Mouse (Mus musculus) liver, postnatal 0 days (tissue): ENCODE measurements around the gene Klk7. TPM values are rescaled to one million over a fixed set of nuclear protein-coding genes. Genes with fewer than 3 reads are reported as not detected.

Experiments used
- ATAC-seq: fragments of 200-750 bp; cut with Nextera tagmentation; 2 replicates; pipeline ENCODE4 v1.8.0; 2017; ENCODE audit warnings: mild to moderate bottlenecking, moderate library complexity
- DNase-seq: peaks from one replicate; pipeline ENCODE4 v3.0.0-alpha.2; 2016
- H3K27ac ChIP-seq: fragments of 300-500 bp; sonication (generic); 2 replicates; pipeline ENCODE4 v1.5.1; 2014; ENCODE audit warnings: antibody characterized with exemption, moderate library complexity, mild to moderate bottlenecking, low read depth
- H3K27me3 ChIP-seq: fragments of 300-500 bp; sonication (generic); 2 replicates; pipeline ENCODE4 v1.6.1; 2014; ENCODE audit warnings: low read length, control low read depth, mixed read lengths; ENCODE audit not compliant: insufficient read depth
- H3K36me3 ChIP-seq: fragments of 300-500 bp; sonication (generic); replicated peaks from 2 replicates; pipeline ENCODE4 v1.6.1; 2014; ENCODE audit warnings: mild to moderate bottlenecking, control low read depth, low read length, moderate library complexity, mixed read lengths; ENCODE audit not compliant: insufficient read depth
- H3K4me1 ChIP-seq: fragments of 300-500 bp; sonication (generic); 2 replicates; pipeline ENCODE4 v1.6.1; 2014; ENCODE audit warnings: antibody characterized with exemption, mild to moderate bottlenecking, control low read depth; ENCODE audit not compliant: insufficient read depth
- H3K4me2 ChIP-seq: fragments of 300-500 bp; sonication (generic); 2 replicates; pipeline ENCODE4 v1.6.1; 2014; ENCODE audit warnings: low read depth, mild to moderate bottlenecking, low read length, moderate library complexity, mixed read lengths
- H3K4me3 ChIP-seq: fragments of 300-500 bp; sonication (generic); 2 replicates; pipeline ENCODE4 v1.5.1; 2014; ENCODE audit warnings: low read depth, low read length
- H3K9ac ChIP-seq: fragments of 300-500 bp; sonication (generic); replicated peaks from 2 replicates; pipeline ENCODE4 v1.6.1; 2014; ENCODE audit warnings: mild to moderate bottlenecking, moderate library complexity
- H3K9me3 ChIP-seq: fragments of 300-500 bp; sonication (generic); 2 replicates; pipeline ENCODE4 v1.6.1; 2016; ENCODE audit warnings: mild to moderate bottlenecking, control low read depth, low read length, mixed read lengths
- CTCF ChIP-seq: sonication (generic); IDR thresholded peaks from 2 replicates; pipeline ENCODE4 v1.5.1; 2016; ENCODE audit warnings: antibody characterized with exemption, low read depth
- EP300 ChIP-seq: IDR thresholded peaks from 2 replicates; pipeline ENCODE4 v1.6.1; 2016; ENCODE audit warnings: antibody characterized with exemption, low read depth, mild to moderate bottlenecking
- WGBS: fragments of 180-500 bp; shearing (Covaris S2); extraction: QIAGEN DNeasy Blood & Tissue Kit; methylation state at CpG from one replicate; pipeline ENCODE4 v1.1.7; 2014; ENCODE audit not compliant: insufficient replicate concordance; 5-methylcytosine and 5-hydroxymethylcytosine counted together
- polyA plus RNA-seq: library from polyadenylated mRNA; unstranded; fragments of >200 nt; fragmentation: Nextera tagmentation; extraction: Ambion mirVana; gene quantifications from 2 replicates; pipeline ENCODE4 v1.2.1, GENCODE M21; 2015

The Klk7 gene
- polyA plus RNA-seq, 1 experiment from 2014 or later, result not detected

GRCm38 (mm10) chr7:43780241-43780640, 30.9 kb upstream of the Klk7 start:
- H3K36me3 ChIP-seq, result no peaks in the 10 kb centered on the region
- TF ChIP-seq EP300, result no peak
- TF ChIP-seq CTCF, result no peak
- ATAC-seq (no peak), DNase-seq (no peak)
- H3K9ac ChIP-seq, result no peak overlapping the region
- no peaks in the 10 kb centered on the region for H3K4me1 ChIP-seq
- H3K4me3 ChIP-seq, result no peak overlapping the region
- no peaks in the 10 kb centered on the region for H3K9me3 ChIP-seq
- no peak overlapping the region for H3K4me2 ChIP-seq
- no peak overlapping the region for H3K27ac ChIP-seq
- H3K27me3 ChIP-seq, result peaks cover 9% of the 10 kb centered on the region; the same call in 1 of the 2 replicates
- 68% methylated on average over 6 of the region's 6 CpGs for WGBS

GRCm38 (mm10) chr7:43780746-43781145, 30.3 kb upstream of the Klk7 start, which contains the start of gene Klk10:
TSS of gene Klk10 (plus strand) at chr7:43781035.
- H3K36me3 ChIP-seq, result no peaks in the 10 kb centered on the region
- H3K9me3 ChIP-seq, result no peaks in the 10 kb centered on the region
- no peak within 1 kb of the TSS for H3K4me2 ChIP-seq
- peaks cover 9% of the 10 kb centered on the region; the same call in 1 of the 2 replicates for H3K27me3 ChIP-seq
- H3K4me3 ChIP-seq, result no peak within 1 kb of the TSS
- no peak for DNase-seq
- 37% methylated on average over 5 of the region's 5 CpGs for WGBS
- no peaks in the 10 kb centered on the region for H3K4me1 ChIP-seq
- ATAC-seq, result no peak
- no peak within 1 kb of the TSS for H3K27ac ChIP-seq
- TF ChIP-seq CTCF (no peak), EP300 (no peak)
- H3K9ac ChIP-seq, result no peak within 1 kb of the TSS

GRCm38 (mm10) chr7:43781541-43781940, 29.6 kb upstream of the Klk7 start:
- H3K9me3 ChIP-seq, result no peaks in the 10 kb centered on the region
- 80% methylated on average over 11 of the region's 11 CpGs for WGBS
- H3K4me1 ChIP-seq, result no peaks in the 10 kb centered on the region
- no peaks in the 10 kb centered on the region for H3K36me3 ChIP-seq
- TF ChIP-seq CTCF (no peak), EP300 (no peak)
- H3K9ac ChIP-seq, result no peak overlapping the region
- H3K4me3 ChIP-seq, result no peak overlapping the region
- peaks cover 9% of the 10 kb centered on the region; the same call in 1 of the 2 replicates for H3K27me3 ChIP-seq
- no peak overlapping the region for H3K27ac ChIP-seq
- ATAC-seq (no peak), DNase-seq (no peak)
- no peak overlapping the region for H3K4me2 ChIP-seq

- TF ChIP-seq EP300, result no peak
- peak; percentile 84 for TF ChIP-seq CTCF
- H3K4me3 ChIP-seq, result no peak overlapping the region
- H3K36me3 ChIP-seq, result no peaks in the 10 kb centered on the region
- peak; percentile 81 for DNase-seq
- no peak overlapping the region for H3K9ac ChIP-seq
- H3K4me1 ChIP-seq, result no peaks in the 10 kb centered on the region
- no peak overlapping the region for H3K27ac ChIP-seq
- no peaks in the 10 kb centered on the region for H3K9me3 ChIP-seq
- peaks cover 9% of the 10 kb centered on the region; the same call in 1 of the 2 replicates for H3K27me3 ChIP-seq
- peak; percentile 44; the same call in 1 of the 2 replicates for ATAC-seq
- 7% methylated on average over 36 of the region's 36 CpGs for WGBS
- H3K4me2 ChIP-seq, result peak overlapping the region; percentile 54
These were observed 28.5 kb upstream of the Klk7 start for GRCm38 (mm10) chr7:43782275-43783265.

- no peak for DNase-seq
- H3K9me3 ChIP-seq, result no peaks in the 10 kb centered on the region
- H3K36me3 ChIP-seq, result no peaks in the 10 kb centered on the region
- ATAC-seq, result no peak
- TF ChIP-seq EP300 (no peak), CTCF (peak; percentile 18; the same call in 1 of the 2 replicates)
- H3K4me1 ChIP-seq, result no peaks in the 10 kb centered on the region
- WGBS, result 69% methylated on average over 1 of the region's 1 CpGs
- no peak overlapping the region for H3K27ac ChIP-seq
- H3K4me2 ChIP-seq, result no peak overlapping the region
- no peak overlapping the region for H3K9ac ChIP-seq
- peaks cover 9% of the 10 kb centered on the region; the same call in 1 of the 2 replicates for H3K27me3 ChIP-seq
- H3K4me3 ChIP-seq, result no peak overlapping the region
These were observed 25.8 kb upstream of the Klk7 start for GRCm38 (mm10) chr7:43785286-43785685.

GRCm38 (mm10) chr7:43788096-43788495, 23.0 kb upstream of the Klk7 start:
- TF ChIP-seq EP300 (no peak), CTCF (no peak)
- Histone ChIP-seq H3K4me3 (no peak overlapping the region), H3K9ac (no peak overlapping the region), H3K4me1 (no peaks in the 10 kb centered on the region), H3K36me3 (no peaks in the 10 kb centered on the region), H3K9me3 (no peaks in the 10 kb centered on the region), H3K27ac (no peak overlapping the region), H3K4me2 (no peak overlapping the region), H3K27me3 (peaks cover 5% of the 10 kb centered on the region; the same call in 1 of the 2 replicates)
- DNase-seq (no peak), ATAC-seq (no peak)
- WGBS, result 69% methylated on average over 3 of the region's 3 CpGs
